Mouse (Mus musculus): Measurements from ENCODE around the gene Prok2.

GRCm38 (mm10) chr6:99711576-99712101, 14.6 kb downstream of the Prok2 start:
- TF ChIP-seq POLR2A (IDR thresholded peaks at IDR 0.05; ENCODE audit: borderline replicate concordance, extremely low read depth, low read depth, low read length) (no peak), CTCF (IDR thresholded peaks at IDR 0.05; ENCODE audit: insufficient read depth, low read length) (no peak)
